Mouse (Mus musculus): Measurements from ENCODE around the gene Nemf. TPM values are rescaled to one million over a fixed set of nuclear protein-coding genes. Genes with fewer than 3 reads are reported as not detected.

Nemf gene
- polyA plus RNA-seq (2015; fragmentation: Nextera tagmentation; extraction: Ambion mirVana): 57.4 and 64.4 TPM in 2 replicates

GRCm38 (mm10) chr12:69356546-69357299 lies at the start of gene Nemf:
Gene Nemf (minus strand): TSS chr12:69357165.

GRCm38 (mm10) chr12:69371854-69372671 lies 15.1 kb upstream of the Nemf start, which contains the start of the genes Arf6 and Gm9887:
Gene Arf6 (plus strand): TSS chr12:69372150.
Gene Gm9887 (minus strand): TSS chr12:69372458.

GRCm38 (mm10) chr12:69296511-69297410 lies 60.2 kb downstream of the Nemf start, which contains the start of gene Klhdc2:
Gene Klhdc2 (plus strand): TSS chr12:69296681.

Other genes starting within 250 kb of the Nemf start
- gene Rps29, start 198.0 kb downstream of the Nemf start, polyA plus RNA-seq (2015; fragmentation: Nextera tagmentation; extraction: Ambion mirVana): 2,094 and 2,254 TPM in 2 replicates
- gene Lrr1, start 188.4 kb downstream of the Nemf start, polyA plus RNA-seq (2015; fragmentation: Nextera tagmentation; extraction: Ambion mirVana): 25.9 and 32.1 TPM in 2 replicates
- 568 and 588 TPM in 2 replicates for gene Rpl36al, start 173.1 kb downstream of the Nemf start, polyA plus RNA-seq (2015; fragmentation: Nextera tagmentation; extraction: Ambion mirVana)
- 31.0 and 35.0 TPM in 2 replicates for gene Mgat2, start 173.0 kb downstream of the Nemf start, polyA plus RNA-seq (2015; fragmentation: Nextera tagmentation; extraction: Ambion mirVana)
- gene Gm49383, start 160.1 kb downstream of the Nemf start, polyA plus RNA-seq (2015; fragmentation: Nextera tagmentation; extraction: Ambion mirVana): 24.1 and 27.3 TPM in 2 replicates
- gene Dnaaf2, start 158.7 kb downstream of the Nemf start, polyA plus RNA-seq (2015; fragmentation: Nextera tagmentation; extraction: Ambion mirVana): 7.0 and 9.0 TPM in 2 replicates
- gene Gm49384, start 152.9 kb downstream of the Nemf start, polyA plus RNA-seq (2015; fragmentation: Nextera tagmentation; extraction: Ambion mirVana): 23.7 and 24.5 TPM in 2 replicates
- gene Pole2, start 129.0 kb downstream of the Nemf start, polyA plus RNA-seq (2015; fragmentation: Nextera tagmentation; extraction: Ambion mirVana): 22.5 and 27.0 TPM in 2 replicates
- gene Klhdc1, start 116.0 kb downstream of the Nemf start, polyA plus RNA-seq (2015; fragmentation: Nextera tagmentation; extraction: Ambion mirVana): 10.3 and 11.9 TPM in 2 replicates
- 92.4 and 102 TPM in 2 replicates for gene Klhdc2, start 60.5 kb downstream of the Nemf start, polyA plus RNA-seq (2015; fragmentation: Nextera tagmentation; extraction: Ambion mirVana)
- 47.8 and 49.0 TPM in 2 replicates for gene Arf6, start 15.0 kb upstream of the Nemf start, polyA plus RNA-seq (2015; fragmentation: Nextera tagmentation; extraction: Ambion mirVana)
- 0.53 and 1.00 TPM in 2 replicates for gene Gm9887, start 15.3 kb upstream of the Nemf start, polyA plus RNA-seq (2015; fragmentation: Nextera tagmentation; extraction: Ambion mirVana)
- gene Vcpkmt, start 225.9 kb upstream of the Nemf start, polyA plus RNA-seq (2015; fragmentation: Nextera tagmentation; extraction: Ambion mirVana): 13.6 and 16.2 TPM in 2 replicates